Mouse (Mus musculus) 416B (cell line): ENCODE measurements around the gene Nckap5.
"Not testable (repeated sequence)": the region's sequence is repeated elsewhere in the genome, so short reads cannot be mapped to it uniquely, and the experiment has no call there.

Experiments
- DNase-seq: peaks from one replicate; pipeline ENCODE4 v3.0.0; 2011; ENCODE audit warnings: low read depth

Nckap5 gene

GRCm38 (mm10) chr1:126167546-126167945 lies 663.1 kb downstream of the Nckap5 start:
- DNase-seq: no peak

GRCm38 (mm10) chr1:126159287-126159686 lies 671.3 kb downstream of the Nckap5 start:
- DNase-seq: no peak

- DNase-seq: no peak
These were observed 674.8 kb downstream of the Nckap5 start for GRCm38 (mm10) chr1:126155816-126156215.

- no peak for DNase-seq
These were observed 676.9 kb downstream of the Nckap5 start for GRCm38 (mm10) chr1:126153516-126154234.

- no peak for DNase-seq
These were observed 678.4 kb downstream of the Nckap5 start for GRCm38 (mm10) chr1:126152217-126152616.

GRCm38 (mm10) chr1:126149966-126150365 lies 680.6 kb downstream of the Nckap5 start:
- no peak for DNase-seq

GRCm38 (mm10) chr1:126135717-126136116 lies 694.9 kb downstream of the Nckap5 start:
- no peak for DNase-seq

- DNase-seq: no peak
These were observed 698.3 kb downstream of the Nckap5 start for GRCm38 (mm10) chr1:126132316-126132715.

- DNase-seq: no peak
These were observed 701.5 kb downstream of the Nckap5 start for GRCm38 (mm10) chr1:126129129-126129528.

- DNase-seq: no peak
These were observed 707.5 kb downstream of the Nckap5 start for GRCm38 (mm10) chr1:126123111-126123510.

- DNase-seq: no peak
These were observed 710.1 kb downstream of the Nckap5 start for GRCm38 (mm10) chr1:126120506-126120905.

GRCm38 (mm10) chr1:126116034-126116433 lies 714.6 kb downstream of the Nckap5 start:
- no peak for DNase-seq

- DNase-seq: no peak
These were observed 724.8 kb downstream of the Nckap5 start for GRCm38 (mm10) chr1:126105673-126106256.

- no peak for DNase-seq
These were observed 736.3 kb downstream of the Nckap5 start for GRCm38 (mm10) chr1:126094346-126094745.

GRCm38 (mm10) chr1:126091979-126092378 lies 738.6 kb downstream of the Nckap5 start:
- DNase-seq: not testable (repeated sequence)

- DNase-seq: no peak
These were observed 743.4 kb downstream of the Nckap5 start for GRCm38 (mm10) chr1:126087181-126087580.

- DNase-seq: no peak
These were observed 754.3 kb downstream of the Nckap5 start for GRCm38 (mm10) chr1:126076312-126076711.

- no peak for DNase-seq
These were observed 759.7 kb downstream of the Nckap5 start for GRCm38 (mm10) chr1:126070861-126071260.

GRCm38 (mm10) chr1:126051491-126051890 lies 779.1 kb downstream of the Nckap5 start:
- DNase-seq: no peak

GRCm38 (mm10) chr1:126042886-126043285 lies 787.7 kb downstream of the Nckap5 start:
- DNase-seq: no peak

- no peak for DNase-seq
These were observed 803.1 kb downstream of the Nckap5 start for GRCm38 (mm10) chr1:126027536-126027935.

GRCm38 (mm10) chr1:126024518-126024917 lies 806.1 kb downstream of the Nckap5 start:
- no peak for DNase-seq

- no peak for DNase-seq
These were observed 807.6 kb downstream of the Nckap5 start for GRCm38 (mm10) chr1:126022959-126023358.

GRCm38 (mm10) chr1:126018654-126019053 lies 811.9 kb downstream of the Nckap5 start:
- DNase-seq: not testable (repeated sequence)
